Mouse (Mus musculus) kidney, embryonic 14.5 days (tissue): Measurements from ENCODE around the gene Cryba4. TPM values are rescaled to one million over a fixed set of nuclear protein-coding genes. Genes with fewer than 3 reads are reported as not detected.

Experiments
- ATAC-seq: fragments of 200-750 bp; cut with Nextera tagmentation; 2 replicates; pipeline ENCODE4 v1.8.0; 2017; ENCODE audit warnings: moderate number of reproducible peaks, mild to moderate bottlenecking, moderate TSS enrichment, moderate library complexity; ENCODE audit not compliant: low FRiP score, low TSS enrichment
- H3K27ac ChIP-seq: fragments of 300-500 bp; sonication (generic); 2 replicates; pipeline ENCODE4 v1.5.1; 2014; ENCODE audit warnings: low read depth, mild to moderate bottlenecking, low read length, moderate library complexity, mixed read lengths
- H3K27me3 ChIP-seq: fragments of 300-500 bp; sonication (generic); 2 replicates; pipeline ENCODE4 v1.6.1; 2014; ENCODE audit warnings: mild to moderate bottlenecking, low read length; ENCODE audit not compliant: control insufficient read depth, insufficient read depth
- H3K36me3 ChIP-seq: fragments of 300-500 bp; sonication (generic); 2 replicates; pipeline ENCODE4 v1.6.1; 2014; ENCODE audit warnings: low read length, mixed read lengths; ENCODE audit not compliant: control insufficient read depth, insufficient read depth
- H3K4me1 ChIP-seq: fragments of 300-500 bp; sonication (generic); 2 replicates; pipeline ENCODE4 v1.6.1; 2014; ENCODE audit warnings: low read length, mixed read lengths; ENCODE audit not compliant: control insufficient read depth, insufficient read depth
- H3K4me2 ChIP-seq: fragments of 300-500 bp; sonication (generic); replicated peaks from 2 replicates; pipeline ENCODE4 v1.6.1; 2014; ENCODE audit warnings: low read depth, mild to moderate bottlenecking, low read length
- H3K4me3 ChIP-seq: fragments of 300-500 bp; sonication (generic); 2 replicates; pipeline ENCODE4 v1.5.1; 2014; ENCODE audit warnings: mild to moderate bottlenecking, low read length
- H3K9ac ChIP-seq: fragments of 300-500 bp; sonication (generic); 2 replicates; pipeline ENCODE4 v1.6.1; 2014; ENCODE audit warnings: low read depth, mild to moderate bottlenecking, low read length, moderate library complexity
- H3K9me3 ChIP-seq: fragments of 300-500 bp; sonication (generic); 2 replicates; pipeline ENCODE4 v1.6.1; 2016; ENCODE audit warnings: low read length; ENCODE audit not compliant: control insufficient read depth
- WGBS: fragments of 180-500 bp; shearing (Covaris S2); extraction: QIAGEN DNeasy Blood & Tissue Kit; methylation state at CpG from one replicate; pipeline ENCODE4 v1.1.7; 2014; 5-methylcytosine and 5-hydroxymethylcytosine counted together
- polyA plus RNA-seq: library from polyadenylated mRNA; unstranded; fragments of >200 nt; fragmentation: Nextera tagmentation; extraction: Ambion mirVana; gene quantifications from 2 replicates; pipeline ENCODE4 v1.2.1, GENCODE M21; 2014

Gene Cryba4
- polyA plus RNA-seq, 1 experiment from 2014 or later, result 0.83 TPM

DNA sequence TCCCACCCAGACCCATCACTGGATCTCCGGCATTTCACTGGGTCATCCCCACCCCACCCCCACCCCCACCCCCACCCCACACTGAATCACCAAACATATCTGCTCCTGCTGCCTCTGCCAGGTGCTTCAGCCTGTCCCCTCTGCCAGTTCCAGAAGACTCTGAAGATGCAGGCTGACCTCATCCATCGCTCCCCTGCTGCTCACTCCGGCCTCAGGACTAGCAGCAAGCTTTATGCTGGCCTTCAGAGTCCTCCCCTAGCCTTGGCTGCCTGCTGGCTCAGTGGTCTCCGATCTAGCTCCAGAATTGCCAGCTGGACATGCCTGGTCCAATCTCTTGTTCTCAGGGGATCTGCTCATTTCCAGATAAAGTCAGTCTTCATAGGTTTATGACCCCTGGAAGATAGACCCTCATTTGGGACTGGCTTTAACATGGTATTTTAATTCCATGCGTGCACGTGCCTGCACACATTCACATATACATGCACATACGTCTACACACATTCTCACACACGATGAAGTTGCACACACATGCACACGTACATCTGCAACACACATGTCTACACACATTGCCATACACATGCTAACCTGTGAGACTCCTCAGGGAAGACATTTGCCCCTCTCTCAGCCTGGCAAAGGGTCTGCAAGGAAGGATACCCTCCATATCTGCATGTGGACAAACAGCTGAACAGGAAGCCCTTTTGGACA is 14.3 kb downstream of the Cryba4 start:
- peaks cover 18% of the 10 kb centered on the region; the same call in 1 of the 2 replicates for H3K27me3 ChIP-seq
- H3K4me3 ChIP-seq, result no peak overlapping the region
- ATAC-seq, result no peak
- WGBS, result 57% methylated on average over 8 of the region's 9 CpGs
- H3K4me1 ChIP-seq, result peaks cover 3% of the 10 kb centered on the region; the same call in 1 of the 2 replicates
- H3K27ac ChIP-seq, result no peak overlapping the region
- H3K4me2 ChIP-seq, result peak overlapping the region; percentile 24; the same call in 1 of the 2 replicates
- no peak overlapping the region for H3K9ac ChIP-seq
- H3K9me3 ChIP-seq, result no peaks in the 10 kb centered on the region
- no peaks in the 10 kb centered on the region for H3K36me3 ChIP-seq

DNA sequence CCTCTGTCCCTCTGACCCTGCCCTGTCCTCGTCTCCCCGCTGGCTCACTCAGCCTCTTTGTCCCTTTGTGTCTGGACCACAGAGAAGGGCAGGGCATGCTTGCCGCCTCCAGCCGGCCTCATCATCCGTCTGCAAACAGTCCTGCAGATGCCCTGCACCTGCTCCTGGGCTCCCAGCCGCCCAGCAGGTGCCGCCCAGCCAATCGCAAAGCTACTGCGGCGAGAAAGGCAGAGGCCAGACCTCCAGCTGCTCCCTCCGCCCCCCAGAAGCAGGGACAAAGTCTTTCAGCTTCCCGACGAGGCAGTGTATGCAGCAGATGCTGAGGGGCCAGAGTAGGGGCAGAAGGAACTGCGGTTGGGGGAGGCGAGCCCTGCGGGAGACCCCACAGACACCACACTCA is 14.9 kb downstream of the Cryba4 start:
- Histone ChIP-seq H3K27me3 (peaks cover 18% of the 10 kb centered on the region; the same call in 1 of the 2 replicates), H3K27ac (no peak overlapping the region), H3K4me1 (0 out of 2 replicates have a peak, but pooled peaks cover 3% of the 10 kb centered on the region), H3K4me3 (no peak overlapping the region), H3K9ac (peak overlapping the region; percentile 31; the same call in 1 of the 2 replicates), H3K4me2 (peak overlapping the region; percentile 24; the same call in 1 of the 2 replicates), H3K9me3 (no peaks in the 10 kb centered on the region), H3K36me3 (no peaks in the 10 kb centered on the region)
- 1% methylated on average over 16 of the region's 16 CpGs for WGBS
- ATAC-seq, result peak; percentile 32; the same call in 1 of the 2 replicates

DNA sequence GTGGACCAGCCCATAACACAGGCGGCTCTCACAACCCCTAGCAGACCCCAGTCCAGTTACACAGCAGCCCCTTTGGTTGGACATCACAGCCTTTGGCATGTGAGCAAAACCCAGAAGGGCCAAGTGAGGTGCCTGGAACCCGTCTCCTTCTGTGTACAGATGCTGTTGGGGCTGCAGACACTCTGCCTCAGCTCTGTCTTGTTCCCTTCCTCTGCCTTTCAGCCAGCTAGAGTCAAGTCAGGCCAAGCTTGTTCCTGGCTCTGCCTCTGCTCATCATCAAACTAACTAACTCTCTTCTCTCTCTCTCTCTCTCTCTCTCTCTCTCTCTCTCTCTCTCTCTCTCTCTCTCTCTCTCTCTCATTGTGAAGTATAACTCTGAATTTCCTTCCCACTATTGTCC is 15.7 kb downstream of the Cryba4 start:
- H3K9ac ChIP-seq, result no peak overlapping the region
- ATAC-seq, result no peak
- H3K4me1 ChIP-seq, result 0 out of 2 replicates have a peak, but pooled peaks cover 3% of the 10 kb centered on the region
- 82% methylated on average over 2 of the region's 2 CpGs for WGBS
- no peak overlapping the region for H3K4me3 ChIP-seq
- no peak overlapping the region for H3K27ac ChIP-seq
- peaks cover 20% of the 10 kb centered on the region for H3K27me3 ChIP-seq
- H3K4me2 ChIP-seq, result no peak overlapping the region
- H3K36me3 ChIP-seq, result no peaks in the 10 kb centered on the region
- no peaks in the 10 kb centered on the region for H3K9me3 ChIP-seq

DNA sequence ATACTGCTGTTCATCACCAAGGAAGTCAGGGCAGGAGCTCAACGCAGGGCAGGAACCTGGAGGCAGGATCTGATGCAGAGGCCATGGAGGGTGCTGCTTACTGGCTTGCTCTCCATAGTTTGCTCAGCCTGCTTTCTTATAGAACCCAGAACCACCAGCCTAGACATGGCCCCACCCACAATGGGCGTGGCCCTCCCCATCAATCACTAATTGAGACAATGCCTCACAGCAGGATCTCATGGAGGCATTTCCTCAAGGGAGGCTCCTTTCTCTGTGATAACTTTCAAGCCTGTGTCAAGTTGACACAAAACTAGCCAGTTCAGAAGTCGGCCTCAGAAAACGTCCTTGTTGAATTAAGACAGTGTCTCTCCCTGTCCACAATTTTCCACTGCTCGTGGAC is 16.5 kb downstream of the Cryba4 start:
- no peaks in the 10 kb centered on the region for H3K36me3 ChIP-seq
- H3K27ac ChIP-seq, result no peak overlapping the region
- ATAC-seq, result no peak
- WGBS, result 67% methylated on average over 5 of the region's 5 CpGs
- H3K9me3 ChIP-seq, result no peaks in the 10 kb centered on the region
- H3K4me1 ChIP-seq, result 0 out of 2 replicates have a peak, but pooled peaks cover 3% of the 10 kb centered on the region
- H3K4me2 ChIP-seq, result no peak overlapping the region
- no peak overlapping the region for H3K9ac ChIP-seq
- no peak overlapping the region for H3K4me3 ChIP-seq
- peaks cover 24% of the 10 kb centered on the region for H3K27me3 ChIP-seq

DNA sequence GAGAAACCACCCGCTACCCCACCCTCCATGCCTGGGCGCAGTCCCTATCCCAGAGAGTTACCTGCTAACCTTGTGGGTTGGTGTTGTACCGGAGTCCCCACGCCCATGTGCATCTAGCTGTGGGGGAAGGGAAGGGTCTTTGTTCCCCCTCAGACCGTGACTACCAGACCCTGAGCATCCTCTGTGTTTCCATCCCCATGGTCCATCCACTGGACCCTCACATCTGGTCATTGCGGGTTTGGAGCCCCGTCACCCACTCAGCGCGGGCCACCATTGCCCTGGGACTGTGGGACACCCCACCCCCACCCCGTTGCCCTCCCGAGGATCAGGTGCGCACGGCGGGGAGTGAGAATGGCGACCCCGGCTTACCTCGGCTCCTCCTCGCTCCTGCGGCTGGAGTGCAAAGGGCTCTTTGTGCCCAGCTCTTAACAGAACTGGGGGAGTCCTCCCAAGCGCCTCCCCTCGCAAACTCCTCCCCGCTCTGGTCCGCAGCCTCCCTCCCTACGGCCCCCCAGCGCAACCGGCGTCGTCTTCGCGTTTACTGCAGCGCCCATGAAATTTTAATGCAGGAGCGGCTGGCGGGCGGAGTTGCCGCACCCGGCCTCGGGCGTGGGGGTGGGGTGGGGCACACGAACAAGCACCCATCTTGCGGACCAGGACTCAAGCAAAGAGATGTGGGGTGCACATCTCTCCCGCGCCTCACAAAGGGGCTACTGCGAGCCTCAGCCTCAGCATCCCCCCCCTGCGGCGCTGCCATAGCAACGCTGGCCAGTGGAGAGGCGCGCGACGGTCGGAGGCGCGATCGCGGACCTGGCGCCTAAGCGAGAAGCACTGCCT is 23.9 kb downstream of the Cryba4 start:
- no peaks in the 10 kb centered on the region for H3K9me3 ChIP-seq
- ATAC-seq, result peak; percentile 48
- peak overlapping the region; percentile 41 for H3K4me3 ChIP-seq
- H3K4me1 ChIP-seq, result peaks cover 11% of the 10 kb centered on the region; the same call in 1 of the 2 replicates
- 1% methylated on average over 57 of the region's 57 CpGs for WGBS
- H3K9ac ChIP-seq, result peak overlapping the region; percentile 40; the same call in 1 of the 2 replicates
- H3K27ac ChIP-seq, result no peak overlapping the region
- no peaks in the 10 kb centered on the region for H3K36me3 ChIP-seq
- H3K4me2 ChIP-seq, result peak overlapping the region; percentile 61
- H3K27me3 ChIP-seq, result peaks cover 54% of the 10 kb centered on the region

DNA sequence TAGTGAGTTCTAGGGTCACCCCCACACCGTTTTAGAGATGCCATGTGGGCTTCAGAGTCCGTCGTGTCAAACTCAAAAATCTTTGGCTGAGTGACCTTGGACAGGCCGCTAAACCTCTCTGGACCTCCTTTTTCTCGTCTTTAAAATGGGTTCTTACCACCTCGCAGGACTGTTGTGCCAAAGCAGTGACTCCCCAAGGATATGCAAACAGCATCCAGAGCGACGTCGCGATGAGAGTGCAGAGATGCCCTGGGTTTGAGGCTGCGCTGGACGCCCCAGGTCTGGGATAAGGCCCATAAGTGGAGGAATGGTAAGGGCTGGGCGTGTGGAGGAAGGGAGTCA is 24.4 kb downstream of the Cryba4 start:
- no peaks in the 10 kb centered on the region for H3K9me3 ChIP-seq
- peaks cover 11% of the 10 kb centered on the region; the same call in 1 of the 2 replicates for H3K4me1 ChIP-seq
- no peak overlapping the region for H3K27ac ChIP-seq
- H3K27me3 ChIP-seq, result peaks cover 54% of the 10 kb centered on the region
- WGBS, result 2% methylated on average over 13 of the region's 13 CpGs
- peak overlapping the region; percentile 61 for H3K4me2 ChIP-seq
- ATAC-seq, result peak; percentile 5; the same call in 1 of the 2 replicates
- no peaks in the 10 kb centered on the region for H3K36me3 ChIP-seq
- no peak overlapping the region for H3K9ac ChIP-seq
- peak overlapping the region; percentile 41 for H3K4me3 ChIP-seq

DNA sequence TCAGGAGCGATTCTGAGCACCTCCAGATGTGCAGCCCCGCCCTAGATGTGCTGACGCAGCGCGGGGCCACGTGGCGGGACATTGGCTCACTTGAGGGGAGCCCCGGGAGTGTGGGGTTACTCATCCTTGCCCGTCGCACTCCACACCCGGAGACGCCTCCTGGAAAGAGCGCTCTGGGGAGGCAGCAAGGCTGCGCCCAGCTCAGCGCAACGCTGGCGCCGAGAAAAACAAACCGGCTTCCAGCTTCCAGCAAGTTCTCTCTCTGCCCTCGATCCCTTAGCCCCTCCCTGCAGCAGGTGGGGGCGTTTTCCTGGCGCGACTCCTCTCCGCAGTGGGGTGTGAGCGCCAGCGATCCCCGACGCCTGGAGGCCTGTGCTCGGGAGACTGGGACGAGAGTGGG is 25.0 kb downstream of the Cryba4 start:
- peak; percentile 32; the same call in 1 of the 2 replicates for ATAC-seq
- H3K27me3 ChIP-seq, result peaks cover 54% of the 10 kb centered on the region
- H3K4me2 ChIP-seq, result peak overlapping the region; percentile 61
- no peaks in the 10 kb centered on the region for H3K9me3 ChIP-seq
- peak overlapping the region; percentile 41 for H3K4me3 ChIP-seq
- no peaks in the 10 kb centered on the region for H3K36me3 ChIP-seq
- H3K9ac ChIP-seq, result peak overlapping the region; percentile 31; the same call in 1 of the 2 replicates
- H3K27ac ChIP-seq, result no peak overlapping the region
- WGBS, result under 1% methylated on average over 30 of the region's 30 CpGs
- peaks cover 11% of the 10 kb centered on the region; the same call in 1 of the 2 replicates for H3K4me1 ChIP-seq

DNA sequence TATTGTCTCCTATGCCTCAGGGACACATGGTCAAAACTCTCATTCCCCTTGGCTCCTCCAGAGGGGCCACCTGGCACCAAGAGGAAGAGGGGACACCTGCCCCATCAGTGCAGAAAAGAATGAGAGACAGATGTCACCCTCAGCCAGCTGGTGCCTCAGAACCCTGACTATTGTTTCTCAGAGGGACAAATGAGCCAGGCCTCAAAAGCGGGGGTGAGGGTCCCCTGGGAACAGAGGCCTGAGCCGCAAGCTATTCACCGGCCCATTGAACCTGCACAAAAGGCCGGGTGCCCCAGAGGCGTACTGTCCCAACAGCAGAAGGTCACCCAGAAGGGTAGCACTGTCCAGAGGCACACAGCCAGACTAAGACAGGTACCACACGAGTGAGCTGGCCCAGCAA is 26.7 kb downstream of the Cryba4 start:
- peaks cover 48% of the 10 kb centered on the region for H3K27me3 ChIP-seq
- no peak overlapping the region for H3K27ac ChIP-seq
- H3K9ac ChIP-seq, result no peak overlapping the region
- H3K4me3 ChIP-seq, result no peak overlapping the region
- H3K36me3 ChIP-seq, result no peaks in the 10 kb centered on the region
- no peak overlapping the region for H3K4me2 ChIP-seq
- H3K9me3 ChIP-seq, result no peaks in the 10 kb centered on the region
- no peak for ATAC-seq
- H3K4me1 ChIP-seq, result peaks cover 11% of the 10 kb centered on the region; the same call in 1 of the 2 replicates
- 59% methylated on average over 6 of the region's 6 CpGs for WGBS
